Mouse (Mus musculus): ENCODE data around the gene Psmf1. TPM values are rescaled to one million over a fixed set of nuclear protein-coding genes. Genes with fewer than 3 reads are reported as not detected.

The Psmf1 gene
- polyA plus RNA-seq (2015; fragmentation: Nextera tagmentation; extraction: Ambion mirVana) = 39.0 and 41.7 TPM in 2 replicates

GRCm38 (mm10) chr2:151743845-151744244 lies at the start of gene Psmf1:
Gene Psmf1, minus strand, starts transcription at chr2:151744186.
- Histone ChIP-seq H3K36me3 (no peaks in the 10 kb centered on the region), H3K9ac (no peak within 1 kb of the TSS), H3K4me2 (no peak within 1 kb of the TSS), H3K27me3 (replicated peaks) (no peaks in the 10 kb centered on the region), H3K9me3 (no peaks in the 10 kb centered on the region), H3K4me1 (peaks cover 17% of the 10 kb centered on the region; the same call in 1 of the 2 replicates), H3K27ac (no peak within 1 kb of the TSS), H3K4me3 (replicated peaks) (no peak within 1 kb of the TSS)
- ATAC-seq (ENCODE audit: insufficient read depth, low FRiP score, low read depth) = no peak

GRCm38 (mm10) chr2:151791156-151791555 lies 47.2 kb upstream of the Psmf1 start:
- no peak overlapping the region for H3K9ac ChIP-seq
- no peak overlapping the region for H3K4me3 ChIP-seq (replicated peaks)
- 35% methylated on average over 5 of the region's 5 CpGs for WGBS
- ATAC-seq (ENCODE audit: insufficient read depth, low FRiP score, low read depth) = 0 out of 2 replicates have a peak, but pooled peaks have one; percentile 27
- no peaks in the 10 kb centered on the region for H3K9me3 ChIP-seq
- no peak overlapping the region for H3K27ac ChIP-seq
- no peaks in the 10 kb centered on the region for H3K36me3 ChIP-seq
- no peaks in the 10 kb centered on the region for H3K27me3 ChIP-seq (replicated peaks)
- H3K4me2 ChIP-seq = no peak overlapping the region
- H3K4me1 ChIP-seq = no peaks in the 10 kb centered on the region

DNA sequence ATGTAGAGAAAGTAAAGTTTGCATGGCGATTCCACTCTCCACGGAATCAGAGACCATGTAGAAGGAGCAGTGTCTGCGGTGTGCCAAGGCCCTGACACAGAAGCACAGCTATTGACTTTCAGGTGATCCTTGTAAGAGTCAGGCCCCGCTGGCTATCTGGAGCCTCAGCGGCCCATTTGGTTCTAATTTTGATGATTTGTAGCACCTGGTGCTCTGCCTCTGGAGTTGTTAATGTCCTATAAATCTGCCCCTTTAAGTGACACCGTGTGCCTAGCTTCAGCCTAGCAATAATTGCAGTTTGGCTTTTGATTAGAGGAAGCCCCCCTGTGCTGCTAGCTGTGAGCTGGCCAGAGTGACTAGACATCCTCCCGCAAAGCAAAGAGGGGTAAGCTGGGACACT lies 46.2 kb upstream of the Psmf1 start:
- ATAC-seq (ENCODE audit: insufficient read depth, low FRiP score, low read depth) = no peak
- Histone ChIP-seq H3K27me3 (replicated peaks) (no peaks in the 10 kb centered on the region), H3K4me3 (replicated peaks) (no peak overlapping the region), H3K9me3 (no peaks in the 10 kb centered on the region), H3K4me1 (no peaks in the 10 kb centered on the region), H3K27ac (no peak overlapping the region), H3K36me3 (no peaks in the 10 kb centered on the region), H3K9ac (no peak overlapping the region), H3K4me2 (no peak overlapping the region)
- WGBS = 53% methylated on average over 7 of the region's 7 CpGs

DNA sequence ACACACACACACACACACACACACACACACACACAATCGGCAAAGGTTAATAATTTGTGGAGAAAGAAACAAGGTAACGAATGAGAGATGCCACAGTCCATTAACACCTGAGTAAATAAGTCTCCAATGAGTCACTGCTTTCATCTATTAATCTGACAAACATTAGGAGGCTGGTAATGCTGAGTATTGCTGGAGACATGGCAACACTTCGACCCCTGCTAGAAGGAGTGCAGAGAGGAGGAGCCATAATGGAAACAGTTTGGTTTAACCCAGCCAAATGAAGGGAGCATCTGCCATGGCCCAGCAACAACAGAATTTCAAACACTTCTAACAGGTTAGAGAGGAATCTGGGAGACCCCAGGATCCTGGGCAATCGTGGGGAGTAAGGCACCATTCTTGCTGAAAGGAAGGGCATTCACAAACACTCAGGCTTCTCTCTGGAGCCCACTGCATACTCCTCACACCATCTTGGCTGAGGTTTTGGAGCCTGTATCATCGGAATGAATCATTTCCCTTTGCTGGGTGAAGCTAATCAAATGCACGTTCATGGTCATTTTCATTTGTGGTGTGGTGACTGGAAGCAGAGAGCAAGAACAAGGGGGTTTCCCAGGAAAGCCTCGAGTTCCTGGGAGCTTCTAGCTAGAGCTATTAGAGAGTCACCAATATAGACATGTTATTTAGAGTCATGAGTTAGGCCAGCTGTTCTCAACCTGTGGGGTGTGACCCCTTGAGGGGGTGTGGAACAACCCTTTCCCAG lies 44.4 kb upstream of the Psmf1 start:
- WGBS = 59% methylated on average over 7 of the region's 7 CpGs
- Histone ChIP-seq H3K4me2 (no peak overlapping the region), H3K4me3 (replicated peaks) (no peak overlapping the region), H3K4me1 (no peaks in the 10 kb centered on the region), H3K9me3 (no peaks in the 10 kb centered on the region), H3K27ac (no peak overlapping the region), H3K9ac (no peak overlapping the region), H3K27me3 (replicated peaks) (no peaks in the 10 kb centered on the region), H3K36me3 (no peaks in the 10 kb centered on the region)
- no peak for ATAC-seq (ENCODE audit: insufficient read depth, low FRiP score, low read depth)

GRCm38 (mm10) chr2:151783493-151783892 lies 39.5 kb upstream of the Psmf1 start:
- Histone ChIP-seq H3K27ac (no peak overlapping the region), H3K27me3 (replicated peaks) (no peaks in the 10 kb centered on the region), H3K36me3 (no peaks in the 10 kb centered on the region), H3K9ac (no peak overlapping the region), H3K9me3 (no peaks in the 10 kb centered on the region), H3K4me3 (replicated peaks) (no peak overlapping the region), H3K4me2 (no peak overlapping the region), H3K4me1 (no peaks in the 10 kb centered on the region)
- 83% methylated on average over 2 of the region's 2 CpGs for WGBS
- ATAC-seq (ENCODE audit: insufficient read depth, low FRiP score, low read depth) = no peak

DNA sequence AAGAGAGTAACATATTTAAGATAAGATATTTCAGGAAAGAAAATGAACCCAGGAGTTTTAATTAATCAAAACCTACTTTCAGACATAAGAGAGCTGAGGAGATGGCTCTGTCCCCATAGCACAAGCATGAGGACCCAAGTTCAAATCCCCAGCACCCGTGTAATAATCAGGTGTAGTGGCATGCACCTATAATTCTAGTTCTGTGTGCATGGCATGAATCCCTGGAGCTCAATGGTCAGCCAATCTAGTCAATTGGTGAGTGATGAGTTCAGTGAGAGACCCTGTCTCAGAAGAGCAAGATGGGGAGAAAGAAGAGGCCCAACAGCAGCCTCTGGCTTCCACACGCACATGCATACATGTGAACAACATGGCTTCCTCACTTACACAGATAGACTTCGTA lies 33.4 kb upstream of the Psmf1 start:
- Histone ChIP-seq H3K36me3 (no peaks in the 10 kb centered on the region), H3K4me3 (replicated peaks) (no peak overlapping the region), H3K4me1 (no peaks in the 10 kb centered on the region), H3K27ac (no peak overlapping the region), H3K27me3 (replicated peaks) (no peaks in the 10 kb centered on the region), H3K4me2 (no peak overlapping the region), H3K9ac (no peak overlapping the region), H3K9me3 (no peaks in the 10 kb centered on the region)
- ATAC-seq (ENCODE audit: insufficient read depth, low FRiP score, low read depth) = no peak
- 82% methylated on average over 3 of the region's 3 CpGs for WGBS

GRCm38 (mm10) chr2:151773476-151773875 lies 29.5 kb upstream of the Psmf1 start:
- no peaks in the 10 kb centered on the region for H3K9me3 ChIP-seq
- no peak overlapping the region for H3K4me3 ChIP-seq (replicated peaks)
- no peak overlapping the region for H3K4me2 ChIP-seq
- WGBS = 71% methylated on average over 8 of the region's 8 CpGs
- H3K27ac ChIP-seq = no peak overlapping the region
- no peaks in the 10 kb centered on the region for H3K36me3 ChIP-seq
- no peak for ATAC-seq (ENCODE audit: insufficient read depth, low FRiP score, low read depth)
- no peaks in the 10 kb centered on the region for H3K27me3 ChIP-seq (replicated peaks)
- H3K4me1 ChIP-seq = no peaks in the 10 kb centered on the region
- no peak overlapping the region for H3K9ac ChIP-seq

DNA sequence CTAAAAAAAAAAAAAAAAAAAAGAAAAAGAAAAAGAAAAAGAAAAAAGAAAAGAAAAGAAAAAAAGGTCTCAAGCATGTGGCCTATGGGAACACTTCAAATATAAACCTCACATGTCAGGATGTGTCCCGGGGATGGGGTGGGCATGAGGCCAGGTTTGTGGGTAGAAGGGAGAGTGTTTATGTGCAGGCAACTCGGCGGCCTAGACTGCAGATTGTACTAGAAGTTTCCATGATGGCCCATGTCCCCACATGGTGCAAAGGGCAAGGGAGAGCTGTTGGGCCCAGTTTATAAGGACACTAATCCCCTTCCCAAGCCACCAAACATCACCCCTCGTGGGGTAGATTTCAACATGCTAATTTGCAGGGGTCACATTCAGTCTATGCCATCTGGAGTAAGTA lies 28.2 kb upstream of the Psmf1 start:
- Histone ChIP-seq H3K9me3 (no peaks in the 10 kb centered on the region), H3K27ac (no peak overlapping the region), H3K4me1 (no peaks in the 10 kb centered on the region), H3K9ac (no peak overlapping the region), H3K27me3 (replicated peaks) (no peaks in the 10 kb centered on the region), H3K36me3 (no peaks in the 10 kb centered on the region), H3K4me2 (no peak overlapping the region), H3K4me3 (replicated peaks) (no peak overlapping the region)
- no peak for ATAC-seq (ENCODE audit: insufficient read depth, low FRiP score, low read depth)
- 64% methylated on average over 4 of the region's 4 CpGs for WGBS

GRCm38 (mm10) chr2:151764557-151764956 lies 20.6 kb upstream of the Psmf1 start:
- H3K36me3 ChIP-seq = no peaks in the 10 kb centered on the region
- no peak overlapping the region for H3K4me3 ChIP-seq (replicated peaks)
- no peak overlapping the region for H3K27ac ChIP-seq
- ATAC-seq (ENCODE audit: insufficient read depth, low FRiP score, low read depth) = no peak
- no peak overlapping the region for H3K4me2 ChIP-seq
- no peaks in the 10 kb centered on the region for H3K4me1 ChIP-seq
- H3K27me3 ChIP-seq (replicated peaks) = no peaks in the 10 kb centered on the region
- no peaks in the 10 kb centered on the region for H3K9me3 ChIP-seq
- 79% methylated on average over 2 of the region's 2 CpGs for WGBS
- H3K9ac ChIP-seq = no peak overlapping the region

DNA sequence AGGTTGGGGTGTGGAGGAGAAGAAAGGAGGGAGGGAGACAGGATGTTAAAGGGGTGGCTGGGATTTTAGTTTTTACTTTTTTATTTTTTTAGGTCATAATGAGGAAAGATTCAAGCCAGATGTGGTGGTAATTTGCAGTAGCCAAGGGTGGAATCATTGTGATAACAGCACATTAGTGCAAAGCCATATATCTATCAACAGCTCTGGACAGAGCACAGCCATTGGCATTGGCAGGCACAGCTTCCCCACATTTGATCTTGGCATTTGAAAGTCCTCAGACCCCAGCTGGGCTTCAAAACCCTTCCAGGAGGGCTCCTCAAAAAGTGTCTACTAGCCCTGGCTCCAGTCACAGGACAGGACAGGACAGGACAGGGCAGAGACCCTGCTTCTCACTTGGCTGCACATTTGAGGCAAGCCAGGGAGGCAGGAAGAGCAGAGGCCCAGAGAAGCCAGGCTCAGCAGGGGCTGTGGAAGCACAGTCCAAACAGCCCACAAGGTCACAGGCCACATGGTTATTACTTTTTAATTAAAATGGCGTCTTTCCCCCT lies 14.9 kb upstream of the Psmf1 start:
- H3K9ac ChIP-seq = no peak overlapping the region
- H3K4me1 ChIP-seq = no peaks in the 10 kb centered on the region
- 35% methylated on average over 1 of the region's 1 CpGs for WGBS
- no peaks in the 10 kb centered on the region for H3K27me3 ChIP-seq (replicated peaks)
- H3K9me3 ChIP-seq = no peaks in the 10 kb centered on the region
- no peak overlapping the region for H3K4me2 ChIP-seq
- H3K27ac ChIP-seq = no peak overlapping the region
- no peak for ATAC-seq (ENCODE audit: insufficient read depth, low FRiP score, low read depth)
- H3K4me3 ChIP-seq (replicated peaks) = no peak overlapping the region
- H3K36me3 ChIP-seq = no peaks in the 10 kb centered on the region

DNA sequence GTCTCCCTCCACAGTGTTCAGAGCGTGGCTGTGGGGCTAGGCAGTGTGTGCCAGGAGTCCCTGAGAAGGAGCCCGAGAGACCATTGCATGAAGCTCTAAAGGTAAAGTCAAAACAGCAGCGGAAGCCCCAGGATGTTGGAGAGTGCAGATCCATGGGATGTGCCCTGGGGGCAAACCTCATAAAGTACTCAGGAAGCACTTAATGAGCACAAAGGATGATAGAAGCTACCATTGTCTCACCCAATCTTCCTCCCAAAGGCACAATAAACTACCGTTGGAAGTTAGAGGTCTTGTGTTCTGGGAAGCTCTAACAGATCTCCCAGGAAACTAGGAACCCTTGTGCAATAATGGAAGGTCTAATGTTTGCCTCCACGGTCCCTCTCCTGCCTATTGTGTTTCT lies 13.5 kb upstream of the Psmf1 start:
- Histone ChIP-seq H3K27me3 (replicated peaks) (no peaks in the 10 kb centered on the region), H3K4me2 (no peak overlapping the region), H3K36me3 (no peaks in the 10 kb centered on the region), H3K27ac (no peak overlapping the region), H3K4me1 (no peaks in the 10 kb centered on the region), H3K9me3 (no peaks in the 10 kb centered on the region), H3K4me3 (replicated peaks) (no peak overlapping the region), H3K9ac (no peak overlapping the region)
- ATAC-seq (ENCODE audit: insufficient read depth, low FRiP score, low read depth) = no peak
- 77% methylated on average over 5 of the region's 5 CpGs for WGBS

DNA sequence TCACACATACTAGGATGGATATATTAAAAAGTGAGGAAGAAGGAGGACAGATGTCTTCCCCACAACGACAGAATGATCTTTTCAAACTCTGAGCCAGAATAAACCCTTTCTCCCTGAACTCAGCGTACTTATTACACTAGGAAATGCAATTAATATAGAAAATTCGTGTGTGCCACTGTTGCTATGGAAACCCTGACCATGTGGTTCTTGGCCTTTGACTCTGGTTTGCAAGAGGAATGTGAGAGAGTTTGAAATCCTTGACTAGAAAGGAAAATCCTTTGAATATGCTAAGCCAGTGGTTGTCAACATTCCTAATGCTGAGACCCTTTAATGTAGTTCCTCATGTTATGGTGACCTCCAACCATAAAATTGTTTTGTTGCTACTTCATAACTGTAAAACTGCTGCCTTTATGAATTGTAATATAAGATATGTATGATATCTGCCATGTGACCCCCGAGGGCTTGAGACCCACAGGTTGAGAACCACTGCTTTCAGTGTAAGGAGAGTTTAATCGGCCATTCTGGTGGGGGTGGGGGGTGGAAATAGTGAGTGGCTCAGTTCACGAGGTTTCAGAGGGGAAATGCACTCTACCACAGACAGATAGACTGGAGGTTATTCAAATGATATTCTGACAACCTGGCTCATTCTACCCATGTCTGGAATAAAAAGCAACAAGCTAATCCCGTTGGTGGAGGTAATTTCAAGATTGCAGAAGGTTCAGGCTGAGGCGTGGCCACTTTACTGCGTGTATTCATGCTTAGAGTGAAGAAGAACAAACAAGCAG lies 12.5 kb upstream of the Psmf1 start:
- 49% methylated on average over 9 of the region's 9 CpGs for WGBS

More for the DNA sequence above, 12.5 kb upstream of the Psmf1 start:
- no peaks in the 10 kb centered on the region for H3K9me3 ChIP-seq
- H3K9ac ChIP-seq = no peak overlapping the region
- no peak overlapping the region for H3K27ac ChIP-seq
- no peaks in the 10 kb centered on the region for H3K36me3 ChIP-seq
- no peak overlapping the region for H3K4me3 ChIP-seq (replicated peaks)
- no peak for ATAC-seq (ENCODE audit: insufficient read depth, low FRiP score, low read depth)
- H3K27me3 ChIP-seq (replicated peaks) = no peaks in the 10 kb centered on the region
- H3K4me1 ChIP-seq = no peaks in the 10 kb centered on the region
- no peak overlapping the region for H3K4me2 ChIP-seq
